ENCODE assay signal across 8 mouse cellular contexts in genomic region chr7:73539116-73539682, GRCm38 (mm10). TPM values are rescaled to one million over a fixed set of nuclear protein-coding genes. Genes with fewer than 3 reads are reported as not detected.
DNase-seq lines count a peak whose midpoint lies in the region; ATAC-seq lines count a peak whose summit lies in the region.

No protein-coding gene starts in this region.

- H3K9me3 ChIP-seq in megakaryocyte, embryonic 14.5 days, result no peaks in the 10 kb centered on the region
- no peaks in the 10 kb centered on the region for H3K9me3 ChIP-seq in embryonic facial prominence, embryonic 13.5 days
- H3K9me3 ChIP-seq in limb, embryonic 13.5 days, result no peaks in the 10 kb centered on the region

- 22% methylated on average over 2 of the region's 2 CpGs for WGBS in embryonic facial prominence, embryonic 13.5 days
- 25% methylated on average over 2 of the region's 2 CpGs for WGBS in limb, embryonic 13.5 days

- peaks cover 26% of the 10 kb centered on the region for H3K4me1 ChIP-seq in megakaryocyte, embryonic 14.5 days
- H3K4me1 ChIP-seq in embryonic facial prominence, embryonic 13.5 days, result peaks cover 22% of the 10 kb centered on the region
- H3K4me1 ChIP-seq in limb, embryonic 13.5 days, result peaks cover 27% of the 10 kb centered on the region

- H3K4me3 ChIP-seq in megakaryocyte, embryonic 14.5 days (replicated peaks), result peak overlapping the region; percentile 93
- H3K4me3 ChIP-seq in embryonic facial prominence, embryonic 13.5 days, result peak overlapping the region; percentile 48
- peak overlapping the region; percentile 47 for H3K4me3 ChIP-seq in limb, embryonic 13.5 days

- peaks cover 55% of the 10 kb centered on the region for H3K36me3 ChIP-seq in megakaryocyte, embryonic 14.5 days (replicated peaks; ENCODE audit: low read length)
- peaks cover 6% of the 10 kb centered on the region for H3K36me3 ChIP-seq in embryonic facial prominence, embryonic 13.5 days
- peaks cover 15% of the 10 kb centered on the region for H3K36me3 ChIP-seq in limb, embryonic 13.5 days

- H3K27ac ChIP-seq in embryonic facial prominence, embryonic 13.5 days, result peak overlapping the region; percentile 69
- peak overlapping the region; percentile 78 for H3K27ac ChIP-seq in limb, embryonic 13.5 days

- peak; percentile 44 for DNase-seq in retina, postnatal 1 day
- no peak for DNase-seq in layer of hippocampus, postnatal 10 days (ENCODE audit: low spot score in 2 of 2)
- no peak for DNase-seq in kidney, adult 18-20 months

- ATAC-seq in megakaryocyte, adult 5-6 weeks (ENCODE audit: poor library complexity, severe bottlenecking), result no peak
- no peak for ATAC-seq in embryonic facial prominence, embryonic 13.5 days (ENCODE audit: insufficient number of reproducible peaks, insufficient read depth, low FRiP score, low TSS enrichment, low read depth)
- no peak for ATAC-seq in limb, embryonic 13.5 days (ENCODE audit: low FRiP score, low read depth)
- no peak for ATAC-seq in monocyte, adult 5-6 weeks (replicated peaks; ENCODE audit: insufficient number of reproducible peaks, low FRiP score, low TSS enrichment, poor library complexity, severe bottlenecking)

- peak overlapping the region; percentile 77 for H3K4me2 ChIP-seq in embryonic facial prominence, embryonic 13.5 days
- H3K4me2 ChIP-seq in limb, embryonic 13.5 days (replicated peaks), result peak overlapping the region; percentile 75

- no peaks in the 10 kb centered on the region for H3K27me3 ChIP-seq in megakaryocyte, embryonic 14.5 days (replicated peaks)
- H3K27me3 ChIP-seq in embryonic facial prominence, embryonic 13.5 days, result no peaks in the 10 kb centered on the region
- H3K27me3 ChIP-seq in limb, embryonic 13.5 days, result no peaks in the 10 kb centered on the region

- H3K9ac ChIP-seq in embryonic facial prominence, embryonic 13.5 days, result peak overlapping the region; percentile 79
- peak overlapping the region; percentile 78 for H3K9ac ChIP-seq in limb, embryonic 13.5 days

RNA-seq across cellular contexts. Expression of gene Chd2, which starts 2.4 kb away (rescaled TPM):
- polyA plus RNA-seq in megakaryocyte, embryonic 14.5 days (2012; ENCODE audit: insufficient read depth, low replicate concordance), result 3.1 and 38.7 TPM in 2 replicates
- 51.4 and 54.4 TPM in 2 replicates for total RNA-seq in megakaryocyte, adult 5-6 weeks (2015)
- total RNA-seq in megakaryocyte, adult 5-6 weeks (2017), result 88.6 and 119 TPM in 2 replicates
- 62.3 and 65.6 TPM in 2 replicates for polyA plus RNA-seq in embryonic facial prominence, embryonic 13.5 days (2015; fragmentation: Nextera tagmentation; extraction: Ambion mirVana)
- 62.5 and 66.3 TPM in 2 replicates for polyA plus RNA-seq in limb, embryonic 13.5 days (2015; fragmentation: Nextera tagmentation; extraction: Ambion mirVana)
- 10 to 100 TPM; 47.7 to 50.3 TPM for total RNA-seq in layer of hippocampus, postnatal 10 days (2021)
- 241 to 361 TPM (median 252 TPM) in 3 replicates for total RNA-seq in monocyte, adult 5-6 weeks (2017)
